Mouse (Mus musculus) retina, postnatal 7 days (tissue): ENCODE data around the gene Gal3st2b.
"Not testable (repeated sequence)": the region's sequence is repeated elsewhere in the genome, so short reads cannot be mapped to it uniquely, and the experiment has no call there.

Experiments
- DNase-seq: peaks from one replicate; pipeline ENCODE4 v3.0.0-alpha.2; 2012; ENCODE audit warnings: low read depth, low spot score

Gal3st2b gene

DNA sequence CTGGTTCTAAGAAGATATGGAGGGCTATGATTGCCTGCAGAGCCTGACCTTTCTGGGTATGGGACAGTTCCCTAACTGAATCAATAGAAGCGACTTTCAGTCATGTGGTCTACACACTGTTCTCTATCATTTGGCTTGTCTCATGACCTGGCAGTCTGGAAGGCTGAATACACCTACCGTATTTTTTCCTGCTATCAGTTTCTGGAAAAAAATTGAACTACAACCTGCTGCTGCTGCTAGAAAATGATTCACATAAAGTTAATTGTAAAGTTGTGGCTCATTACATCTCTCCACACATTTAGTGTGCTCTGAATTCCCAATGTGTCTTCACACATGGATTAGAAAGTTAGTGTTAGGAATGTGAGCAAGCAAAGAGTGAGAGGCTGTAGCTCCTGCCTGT lies at the start of gene Gal3st2b:
TSS of gene Gal3st2b (plus strand) at position 301 of the 400 bp plus-strand sequence.
- DNase-seq, result not testable (repeated sequence)

DNA sequence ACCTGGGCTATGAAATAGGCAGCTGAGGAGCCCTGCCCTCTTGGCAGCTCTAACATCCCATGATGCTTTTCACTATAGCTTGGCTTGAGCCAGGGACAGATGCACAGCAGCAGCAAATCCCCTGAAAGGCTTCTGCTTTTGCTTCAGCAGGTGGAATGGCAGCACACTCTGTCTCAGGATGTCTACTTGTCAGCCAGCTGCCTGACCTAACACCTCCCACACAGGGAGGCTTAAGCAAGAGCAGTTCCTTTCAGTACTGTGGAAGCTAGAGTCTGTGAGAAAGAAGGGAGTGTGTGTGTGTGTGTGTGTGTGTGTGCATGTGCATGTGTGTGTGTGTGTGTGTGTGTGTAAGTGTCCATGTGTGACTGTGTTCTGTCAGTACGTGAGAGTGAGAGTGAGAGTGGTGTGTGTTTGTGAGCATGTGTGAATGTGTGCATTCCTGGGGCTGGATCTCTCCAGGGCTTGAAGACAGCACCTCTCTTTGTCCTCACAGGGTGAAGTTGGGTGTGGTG lies 46.5 kb upstream of the Gal3st2b start:
- DNase-seq, result not testable (repeated sequence)

DNA sequence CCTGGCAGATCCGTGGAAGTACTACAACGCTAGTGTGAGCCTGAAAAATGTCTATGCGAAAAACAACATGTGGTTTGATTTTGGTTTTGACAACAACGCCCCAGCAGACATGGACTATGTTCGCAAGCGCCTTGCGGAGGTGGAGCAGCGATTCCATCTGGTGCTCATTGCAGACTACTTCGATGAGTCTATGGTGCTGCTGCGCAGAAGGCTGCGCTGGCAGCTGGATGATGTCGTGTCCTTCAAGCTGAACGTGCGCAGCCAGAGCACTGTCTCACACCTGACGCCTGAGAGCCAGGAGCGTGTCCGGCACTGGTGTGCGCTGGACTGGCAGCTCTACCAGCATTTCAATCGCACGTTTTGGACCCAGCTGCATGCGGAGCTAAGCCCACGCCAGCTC lies 43.7 kb upstream of the Gal3st2b start:
- DNase-seq, result not testable (repeated sequence)

DNA sequence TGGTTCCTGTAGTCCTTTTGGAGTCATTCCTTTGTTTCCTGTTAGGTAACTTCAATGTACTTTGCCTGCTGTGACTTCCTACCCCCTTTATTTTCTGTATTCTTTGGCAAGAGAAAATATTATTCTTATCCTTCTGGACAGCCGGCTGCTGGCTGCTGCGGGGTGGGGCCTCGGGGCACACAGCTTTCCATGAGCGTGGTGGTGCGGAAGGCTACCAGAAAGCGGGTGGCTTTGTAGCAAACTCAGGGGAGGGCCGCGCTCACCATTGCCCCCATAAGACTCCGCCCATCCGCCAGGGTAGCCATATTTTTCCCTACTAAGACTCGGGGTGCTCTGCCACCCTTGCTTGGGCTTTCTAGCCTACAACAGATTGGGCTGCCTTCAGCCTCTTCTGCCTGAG lies 36.3 kb upstream of the Gal3st2b start:
- not testable (repeated sequence) for DNase-seq

DNA sequence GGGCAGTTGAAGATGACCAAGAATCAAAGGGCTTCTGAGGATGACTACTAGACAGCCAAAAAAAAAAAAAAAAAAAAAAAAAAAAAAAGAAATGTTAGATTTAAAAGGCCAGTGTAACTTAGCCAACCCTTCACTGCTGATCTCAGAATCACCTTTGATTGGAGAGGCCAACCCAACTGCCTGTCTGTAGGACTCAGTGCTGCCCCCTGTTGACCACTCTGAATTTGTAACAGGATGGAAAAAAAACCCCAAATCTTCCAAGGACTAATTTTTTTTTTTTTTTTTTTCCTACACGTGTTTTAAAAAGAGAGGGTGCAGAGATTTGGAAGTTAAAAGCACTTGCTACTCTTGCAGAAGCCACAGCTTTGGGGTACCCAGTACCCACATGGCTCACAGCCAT lies 27.2 kb upstream of the Gal3st2b start:
- not testable (repeated sequence) for DNase-seq

DNA sequence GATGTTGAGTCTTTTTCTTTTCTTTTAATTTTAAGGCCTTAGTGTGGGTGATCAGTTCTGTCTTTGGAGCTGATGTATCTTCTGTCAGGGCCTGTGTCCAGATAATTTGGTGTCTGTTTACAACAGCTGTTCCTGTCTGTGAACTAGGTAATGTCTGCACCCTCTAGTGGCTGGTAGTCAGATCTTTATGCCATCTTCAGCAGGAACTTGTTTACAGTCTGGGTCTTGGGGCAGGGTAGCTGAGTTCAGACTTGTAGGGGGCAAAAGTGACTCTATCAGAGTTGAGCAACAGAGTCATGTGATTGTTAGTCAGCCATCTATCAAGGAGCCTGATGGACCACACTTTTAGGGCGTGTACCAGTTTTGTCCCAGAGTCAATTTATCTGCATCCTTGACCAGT lies 20.7 kb upstream of the Gal3st2b start:
- not testable (repeated sequence) for DNase-seq

DNA sequence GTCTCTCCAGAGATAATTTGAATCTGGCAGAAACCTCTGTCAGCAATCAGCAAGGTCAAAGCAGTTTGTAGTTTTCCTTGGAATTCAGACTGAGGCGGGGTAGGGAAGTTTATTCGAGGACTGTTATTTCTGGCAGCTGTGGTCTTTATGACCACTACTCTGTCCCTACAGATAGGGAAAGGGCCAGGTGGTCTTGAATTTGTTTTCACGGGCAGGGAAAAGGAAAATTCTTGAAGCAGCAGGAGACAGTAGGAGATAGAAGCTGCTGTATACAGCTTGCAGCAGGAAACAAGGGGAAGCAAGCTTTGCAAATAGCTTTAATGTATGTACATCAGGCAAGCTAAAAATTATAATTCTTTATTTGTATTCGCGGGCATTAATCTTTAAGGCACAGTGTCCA lies 16.8 kb upstream of the Gal3st2b start:
- not testable (repeated sequence) for DNase-seq

DNA sequence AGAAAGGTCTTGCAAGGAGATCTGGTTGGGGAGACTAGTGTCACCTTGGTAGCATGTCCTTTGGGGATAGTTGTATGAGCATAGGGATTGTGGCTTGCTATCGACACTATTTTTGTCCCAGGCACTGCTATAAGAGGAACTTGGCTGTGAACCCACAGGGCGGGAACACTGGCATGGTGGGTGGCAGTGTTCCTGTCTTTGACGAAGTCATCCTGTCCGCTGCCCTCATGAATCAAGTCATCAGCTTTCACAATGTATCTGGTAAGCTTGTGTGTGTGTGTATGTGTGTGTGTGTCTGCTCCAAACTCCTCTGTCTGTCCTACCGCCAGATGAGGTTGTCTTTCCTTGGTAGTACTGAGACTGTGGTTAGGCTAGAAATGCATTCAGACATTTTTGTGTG lies 11.4 kb upstream of the Gal3st2b start:
- DNase-seq, result not testable (repeated sequence)

DNA sequence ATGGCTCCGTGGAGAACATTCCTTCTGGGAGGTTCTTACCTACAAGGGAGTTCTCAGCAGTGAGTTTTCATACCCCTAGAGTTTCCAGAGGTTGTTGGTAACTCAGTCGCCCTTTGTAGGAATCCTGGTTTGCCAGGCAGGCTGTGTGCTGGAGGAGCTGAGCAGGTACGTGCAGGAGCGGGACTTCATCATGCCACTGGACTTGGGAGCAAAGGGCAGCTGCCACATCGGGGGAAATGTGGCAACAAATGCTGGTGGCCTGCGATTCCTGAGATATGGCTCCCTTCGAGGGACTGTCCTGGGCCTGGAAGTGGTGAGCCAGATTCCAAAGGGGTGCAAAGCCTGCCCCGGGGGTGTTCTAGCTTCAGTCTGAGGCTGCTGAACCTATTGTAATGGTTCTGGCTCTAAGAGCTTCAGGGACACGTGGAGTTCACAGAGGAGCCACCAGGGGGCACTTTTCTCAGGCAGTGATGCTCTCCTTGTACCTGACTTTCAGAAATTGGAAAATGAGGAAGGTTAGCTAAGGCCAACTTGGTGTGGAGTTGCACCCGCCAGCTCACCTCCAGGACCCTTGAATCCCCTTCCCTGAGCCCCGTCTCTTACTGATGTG lies 9.0 kb upstream of the Gal3st2b start:
- not testable (repeated sequence) for DNase-seq

DNA sequence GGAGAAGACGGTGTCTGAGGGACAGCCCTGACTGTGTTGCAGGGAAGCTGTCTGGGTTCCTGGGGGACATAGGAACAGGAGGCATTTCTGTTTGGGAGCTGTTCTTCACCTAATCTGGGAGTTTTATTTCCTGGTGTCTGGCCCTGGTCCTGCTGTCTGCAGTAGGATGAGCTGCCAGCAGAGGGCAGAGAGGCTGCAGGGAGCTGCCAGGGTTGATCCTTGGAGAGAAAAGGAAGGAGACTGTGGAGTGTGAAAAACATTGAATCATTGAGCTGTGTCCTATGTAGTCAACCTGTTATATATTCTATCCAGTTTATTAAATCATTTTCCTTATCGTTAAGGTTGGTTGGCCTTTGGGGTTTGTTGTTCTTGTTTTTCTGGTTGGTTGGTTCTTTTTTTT lies 6.2 kb upstream of the Gal3st2b start:
- not testable (repeated sequence) for DNase-seq

DNA sequence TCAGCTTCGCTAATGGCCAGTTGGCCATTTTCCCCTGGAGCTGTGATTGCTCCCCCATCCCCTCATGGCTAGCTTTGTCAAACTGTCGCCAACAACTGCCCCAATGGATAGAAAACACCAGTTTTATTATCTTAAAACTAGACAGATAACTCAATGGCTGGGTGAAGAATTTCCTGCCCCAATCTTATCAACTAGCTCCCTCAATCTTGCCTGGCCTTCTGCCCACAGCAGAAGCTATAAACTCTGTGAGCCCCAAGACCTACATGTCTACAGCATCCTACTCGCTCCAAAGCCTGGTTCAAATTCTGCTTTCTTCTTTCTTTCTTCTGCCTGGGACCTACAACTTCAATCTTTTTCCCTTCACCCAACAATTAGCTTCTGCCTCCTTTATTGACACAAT lies 951 bp upstream of the Gal3st2b start:
- not testable (repeated sequence) for DNase-seq

DNA sequence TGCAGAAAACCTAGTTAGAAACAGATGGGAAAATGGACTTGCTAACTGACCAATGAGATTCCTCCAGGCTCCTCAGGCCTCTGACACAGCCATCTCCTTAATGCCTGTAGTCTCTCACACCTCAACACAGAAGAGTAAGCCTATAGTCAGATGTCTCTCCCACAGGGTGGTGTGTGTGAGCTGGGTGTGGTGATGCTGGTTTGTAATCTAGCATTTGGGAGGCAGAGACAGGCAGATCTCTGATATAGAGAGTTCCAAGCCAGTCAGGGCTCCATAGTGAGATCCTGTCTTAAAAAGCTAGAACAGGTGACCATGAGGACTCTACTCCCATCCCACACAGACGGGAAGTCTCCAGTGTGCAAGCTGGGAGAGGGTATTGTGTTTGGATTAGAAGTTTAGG lies 664 bp downstream of the Gal3st2b start:
- not testable (repeated sequence) for DNase-seq

DNA sequence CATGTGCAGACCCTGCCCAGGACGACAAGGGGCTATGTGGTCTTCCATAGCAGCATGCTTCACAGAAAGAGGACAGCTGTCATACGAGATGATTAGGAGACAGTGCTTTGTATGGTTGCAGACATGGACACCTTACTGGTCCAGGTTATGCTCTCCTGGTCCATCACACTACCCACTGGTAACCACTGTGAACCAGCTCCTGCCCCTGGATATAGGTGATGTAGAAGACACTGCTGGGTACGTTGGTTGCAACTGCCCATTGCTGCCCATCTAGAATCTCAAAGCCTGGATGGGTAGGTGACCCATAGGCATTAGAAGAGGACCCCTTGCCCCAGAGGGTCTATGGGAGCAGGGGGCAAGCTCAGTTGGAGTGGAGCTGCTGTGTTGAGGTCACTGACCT lies 1.2 kb downstream of the Gal3st2b start:
- DNase-seq, result not testable (repeated sequence)

DNA sequence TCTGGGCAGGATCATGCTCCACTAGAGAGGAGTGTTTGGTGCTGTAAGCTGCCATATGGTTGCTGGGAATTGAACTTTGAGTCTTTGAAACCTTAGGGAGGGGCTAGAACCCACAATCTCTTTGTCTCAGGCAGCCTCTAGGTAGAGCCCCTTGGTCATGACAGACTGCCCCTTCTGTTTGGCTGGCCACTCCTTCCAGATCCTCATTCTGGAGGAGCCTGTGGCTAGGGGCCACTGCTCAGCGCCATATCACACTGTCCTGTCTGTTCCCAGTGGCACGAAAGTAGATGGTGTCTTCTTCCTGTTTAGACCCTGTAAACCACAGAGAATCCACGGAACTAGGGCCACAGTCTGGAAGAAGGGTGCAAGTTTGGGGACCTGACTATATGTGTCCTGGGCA lies 4.5 kb downstream of the Gal3st2b start:
- DNase-seq, result not testable (repeated sequence)

DNA sequence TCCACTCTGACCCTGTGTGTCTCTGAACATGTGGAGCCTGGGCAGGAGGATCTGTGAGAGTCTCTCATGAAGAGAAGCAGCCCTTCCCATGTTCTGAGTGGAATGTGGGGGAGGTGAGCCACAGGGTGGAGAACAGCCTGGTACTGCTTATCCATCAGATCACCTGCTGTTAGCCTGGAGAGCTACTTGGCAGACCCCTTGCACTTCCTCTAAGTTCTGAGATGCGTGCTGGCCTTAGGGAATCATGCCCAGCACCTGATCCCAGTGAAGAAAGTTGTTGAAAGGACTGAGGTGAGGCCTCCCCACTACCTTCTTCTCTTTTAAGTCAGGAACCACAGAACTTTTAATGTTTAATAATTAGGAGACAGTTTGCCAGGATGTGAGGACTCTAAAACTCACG lies 5.0 kb downstream of the Gal3st2b start:
- DNase-seq, result not testable (repeated sequence)

DNA sequence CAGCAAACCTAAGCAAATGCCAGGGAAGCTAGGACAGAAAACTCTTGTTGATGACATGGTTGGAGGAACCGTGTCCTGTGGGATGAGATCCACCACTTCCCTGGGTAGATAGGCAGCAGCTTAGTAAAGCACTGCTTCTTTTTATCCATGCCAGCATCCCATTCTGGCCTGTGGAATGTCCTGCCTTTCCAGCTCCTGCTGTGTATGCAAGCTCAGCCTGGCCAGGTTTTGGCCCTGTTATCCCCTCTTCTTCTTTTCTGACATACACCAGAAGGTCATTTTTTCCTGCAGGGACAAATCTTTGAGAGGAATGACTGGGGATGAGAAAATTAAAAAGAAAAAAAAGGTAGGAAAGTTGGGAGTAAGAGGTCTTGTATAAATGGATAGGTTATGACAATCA lies 17.3 kb downstream of the Gal3st2b start:
- not testable (repeated sequence) for DNase-seq

DNA sequence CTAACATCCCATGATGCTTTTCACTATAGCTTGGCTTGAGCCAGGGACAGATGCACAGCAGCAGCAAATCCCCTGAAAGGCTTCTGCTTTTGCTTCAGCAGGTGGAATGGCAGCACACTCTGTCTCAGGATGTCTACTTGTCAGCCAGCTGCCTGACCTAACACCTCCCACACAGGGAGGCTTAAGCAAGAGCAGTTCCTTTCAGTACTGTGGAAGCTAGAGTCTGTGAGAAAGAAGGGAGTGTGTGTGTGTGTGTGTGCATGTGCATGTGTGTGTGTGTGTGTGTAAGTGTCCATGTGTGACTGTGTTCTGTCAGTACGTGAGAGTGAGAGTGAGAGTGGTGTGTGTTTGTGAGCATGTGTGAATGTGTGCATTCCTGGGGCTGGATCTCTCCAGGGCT lies 19.7 kb downstream of the Gal3st2b start:
- not testable (repeated sequence) for DNase-seq

DNA sequence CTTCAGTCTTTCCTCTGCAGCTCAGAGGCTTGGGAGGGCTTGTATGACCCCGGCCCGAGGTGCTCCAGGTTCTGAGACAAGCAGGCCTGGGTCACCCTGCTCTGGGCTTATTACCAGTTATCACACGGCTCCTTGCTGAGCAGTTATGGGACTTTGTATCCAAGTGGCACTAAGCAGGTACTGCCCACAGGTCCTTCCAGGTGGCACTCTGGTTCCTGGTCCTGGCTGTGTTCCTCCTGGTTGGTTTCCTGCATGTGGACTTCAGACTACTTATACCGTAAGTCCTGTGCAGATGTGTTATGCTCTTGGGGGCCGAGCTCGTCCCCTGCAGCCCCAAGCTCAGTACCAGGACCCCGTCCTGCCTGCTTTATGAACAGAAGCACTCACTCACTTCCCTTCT lies 20.3 kb downstream of the Gal3st2b start:
- DNase-seq, result not testable (repeated sequence)

DNA sequence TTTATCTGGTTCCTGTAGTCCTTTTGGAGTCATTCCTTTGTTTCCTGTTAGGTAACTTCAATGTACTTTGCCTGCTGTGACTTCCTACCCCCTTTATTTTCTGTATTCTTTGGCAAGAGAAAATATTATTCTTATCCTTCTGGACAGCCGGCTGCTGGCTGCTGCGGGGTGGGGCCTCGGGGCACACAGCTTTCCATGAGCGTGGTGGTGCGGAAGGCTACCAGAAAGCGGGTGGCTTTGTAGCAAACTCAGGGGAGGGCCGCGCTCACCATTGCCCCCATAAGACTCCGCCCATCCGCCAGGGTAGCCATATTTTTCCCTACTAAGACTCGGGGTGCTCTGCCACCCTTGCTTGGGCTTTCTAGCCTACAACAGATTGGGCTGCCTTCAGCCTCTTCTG lies 31.0 kb downstream of the Gal3st2b start:
- not testable (repeated sequence) for DNase-seq

DNA sequence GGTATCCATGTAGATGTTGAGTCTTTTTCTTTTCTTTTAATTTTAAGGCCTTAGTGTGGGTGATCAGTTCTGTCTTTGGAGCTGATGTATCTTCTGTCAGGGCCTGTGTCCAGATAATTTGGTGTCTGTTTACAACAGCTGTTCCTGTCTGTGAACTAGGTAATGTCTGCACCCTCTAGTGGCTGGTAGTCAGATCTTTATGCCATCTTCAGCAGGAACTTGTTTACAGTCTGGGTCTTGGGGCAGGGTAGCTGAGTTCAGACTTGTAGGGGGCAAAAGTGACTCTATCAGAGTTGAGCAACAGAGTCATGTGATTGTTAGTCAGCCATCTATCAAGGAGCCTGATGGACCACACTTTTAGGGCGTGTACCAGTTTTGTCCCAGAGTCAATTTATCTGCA lies 48.4 kb downstream of the Gal3st2b start:
- not testable (repeated sequence) for DNase-seq

DNA sequence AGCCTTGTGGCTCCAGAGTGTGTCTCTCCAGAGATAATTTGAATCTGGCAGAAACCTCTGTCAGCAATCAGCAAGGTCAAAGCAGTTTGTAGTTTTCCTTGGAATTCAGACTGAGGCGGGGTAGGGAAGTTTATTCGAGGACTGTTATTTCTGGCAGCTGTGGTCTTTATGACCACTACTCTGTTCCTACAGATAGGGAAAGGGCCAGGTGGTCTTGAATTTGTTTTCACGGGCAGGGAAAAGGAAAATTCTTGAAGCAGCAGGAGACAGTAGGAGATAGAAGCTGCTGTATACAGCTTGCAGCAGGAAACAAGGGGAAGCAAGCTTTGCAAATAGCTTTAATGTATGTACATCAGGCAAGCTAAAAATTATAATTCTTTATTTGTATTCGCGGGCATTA lies 52.3 kb downstream of the Gal3st2b start:
- not testable (repeated sequence) for DNase-seq

DNA sequence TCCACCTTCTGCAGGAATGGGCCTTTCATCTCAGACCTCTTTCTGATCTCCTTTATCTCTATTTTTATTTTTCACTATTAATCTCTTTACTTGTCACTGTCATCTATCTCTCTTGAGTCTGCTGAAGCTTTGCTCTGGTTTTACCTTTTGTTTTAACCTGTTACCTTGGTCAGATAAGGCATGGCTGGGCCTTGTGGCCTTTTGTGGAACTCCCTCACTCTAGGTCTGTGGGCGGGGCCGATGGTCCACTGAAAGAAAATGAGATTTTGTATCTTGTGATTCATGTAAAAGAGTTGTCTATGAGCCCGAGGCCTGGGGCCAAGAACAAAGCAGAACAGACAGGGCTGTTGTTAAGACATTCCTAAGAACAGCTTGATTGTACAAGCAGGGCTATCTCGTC lies 52.7 kb downstream of the Gal3st2b start:
- not testable (repeated sequence) for DNase-seq

DNA sequence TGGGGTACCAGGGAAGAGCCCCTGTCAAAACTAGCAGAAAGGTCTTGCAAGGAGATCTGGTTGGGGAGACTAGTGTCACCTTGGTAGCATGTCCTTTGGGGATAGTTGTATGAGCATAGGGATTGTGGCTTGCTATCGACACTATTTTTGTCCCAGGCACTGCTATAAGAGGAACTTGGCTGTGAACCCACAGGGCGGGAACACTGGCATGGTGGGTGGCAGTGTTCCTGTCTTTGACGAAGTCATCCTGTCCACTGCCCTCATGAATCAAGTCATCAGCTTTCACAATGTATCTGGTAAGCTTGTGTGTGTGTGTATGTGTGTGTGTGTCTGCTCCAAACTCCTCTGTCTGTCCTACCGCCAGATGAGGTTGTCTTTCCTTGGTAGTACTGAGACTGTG lies 57.7 kb downstream of the Gal3st2b start:
- DNase-seq, result not testable (repeated sequence)

DNA sequence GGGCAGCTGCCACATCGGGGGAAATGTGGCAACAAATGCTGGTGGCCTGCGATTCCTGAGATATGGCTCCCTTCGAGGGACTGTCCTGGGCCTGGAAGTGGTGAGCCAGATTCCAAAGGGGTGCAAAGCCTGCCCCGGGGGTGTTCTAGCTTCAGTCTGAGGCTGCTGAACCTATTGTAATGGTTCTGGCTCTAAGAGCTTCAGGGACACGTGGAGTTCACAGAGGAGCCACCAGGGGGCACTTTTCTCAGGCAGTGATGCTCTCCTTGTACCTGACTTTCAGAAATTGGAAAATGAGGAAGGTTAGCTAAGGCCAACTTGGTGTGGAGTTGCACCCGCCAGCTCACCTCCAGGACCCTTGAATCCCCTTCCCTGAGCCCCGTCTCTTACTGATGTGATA lies 60.2 kb downstream of the Gal3st2b start:
- not testable (repeated sequence) for DNase-seq
